Mouse (Mus musculus) midbrain, embryonic 16.5 days (tissue): Measurements from ENCODE around the gene Ppp1r21. TPM values are rescaled to one million over a fixed set of nuclear protein-coding genes. Genes with fewer than 3 reads are reported as not detected.

Source experiments
- ATAC-seq: fragments of 200-750 bp; cut with Nextera tagmentation; 2 replicates; pipeline ENCODE4 v1.8.0; 2017; ENCODE audit warnings: moderate TSS enrichment
- H3K27ac ChIP-seq: fragments of 300-500 bp; sonication (generic); 2 replicates; pipeline ENCODE4 v1.5.1; 2014; ENCODE audit warnings: mild to moderate bottlenecking, low read length, mixed read lengths
- H3K27me3 ChIP-seq: fragments of 300-500 bp; sonication (generic); 2 replicates; pipeline ENCODE4 v1.6.1; 2014; ENCODE audit warnings: low read depth, low read length, mixed read lengths; ENCODE audit not compliant: control insufficient read depth, insufficient read depth
- H3K36me3 ChIP-seq: fragments of 300-500 bp; sonication (generic); 2 replicates; pipeline ENCODE4 v1.6.1; 2014; ENCODE audit warnings: mild to moderate bottlenecking, low read length, moderate library complexity, mixed read lengths; ENCODE audit not compliant: control insufficient read depth, insufficient read depth
- H3K4me1 ChIP-seq: fragments of 300-500 bp; sonication (generic); 2 replicates; pipeline ENCODE4 v1.6.1; 2014; ENCODE audit warnings: mild to moderate bottlenecking, low read length, mixed read lengths; ENCODE audit not compliant: control insufficient read depth, insufficient read depth
- H3K4me2 ChIP-seq: fragments of 300-500 bp; sonication (generic); 2 replicates; pipeline ENCODE4 v1.6.1; 2014; ENCODE audit warnings: mild to moderate bottlenecking, low read length, mixed read lengths
- H3K4me3 ChIP-seq: fragments of 300-500 bp; sonication (generic); 2 replicates; pipeline ENCODE4 v1.5.1; 2014; ENCODE audit warnings: low read depth, mild to moderate bottlenecking, low read length, moderate library complexity, mixed read lengths
- H3K9ac ChIP-seq: fragments of 300-500 bp; sonication (generic); 2 replicates; pipeline ENCODE4 v1.6.1; 2014; ENCODE audit warnings: low read depth, low read length, mixed read lengths
- H3K9me3 ChIP-seq: fragments of 300-500 bp; sonication (generic); replicated peaks from 2 replicates; pipeline ENCODE4 v1.6.1; 2014; ENCODE audit warnings: mild to moderate bottlenecking, low read length, mixed read lengths; ENCODE audit not compliant: control insufficient read depth, poor library complexity, severe bottlenecking
- WGBS: fragments of 180-500 bp; shearing (Covaris S2); extraction: QIAGEN DNeasy Blood & Tissue Kit; methylation state at CpG from one replicate; pipeline ENCODE4 v1.1.7; 2014; 5-methylcytosine and 5-hydroxymethylcytosine counted together
- polyA plus RNA-seq: library from polyadenylated mRNA; unstranded; fragments of >200 nt; fragmentation: Nextera tagmentation; extraction: Ambion mirVana; gene quantifications from 2 replicates; pipeline ENCODE4 v1.2.1, GENCODE M21; 2015

Ppp1r21 gene
- polyA plus RNA-seq, 1 experiment from 2014 or later: 37.9 TPM

DNA sequence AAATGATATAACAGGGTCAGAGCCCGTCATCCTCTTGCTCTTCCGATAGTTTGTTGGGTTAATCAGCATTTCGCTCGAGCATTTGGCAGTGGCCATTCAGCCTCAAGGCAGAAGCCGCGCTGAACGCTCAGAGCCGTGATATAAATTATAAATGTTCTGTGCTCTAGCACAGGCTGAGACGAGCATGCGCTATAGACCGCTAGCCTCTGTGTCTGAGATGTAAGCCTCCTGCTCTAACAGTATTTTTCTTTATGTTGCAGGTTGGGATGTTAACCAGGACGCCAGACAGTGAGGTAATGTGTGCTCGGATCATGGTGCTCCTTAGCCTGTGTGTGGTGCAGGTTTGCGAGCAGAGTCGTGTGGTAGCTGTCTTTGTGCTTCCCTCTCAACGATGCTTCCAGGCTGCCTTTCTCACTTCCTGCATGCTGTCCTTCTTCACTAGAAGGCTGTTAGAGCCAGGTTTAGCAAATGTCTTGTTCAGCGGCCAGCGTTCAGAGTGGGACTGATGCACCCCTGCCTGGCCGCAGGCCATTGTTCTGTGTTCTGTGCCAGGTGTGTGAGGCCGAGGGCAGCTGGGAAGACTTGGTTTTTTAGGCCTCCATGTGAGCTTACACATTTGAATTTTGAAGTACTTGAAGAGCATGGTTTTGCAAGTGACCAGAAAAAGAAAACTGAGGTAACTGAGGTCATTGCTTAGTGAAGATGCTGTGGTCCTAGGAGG, 48.8 kb downstream of the Ppp1r21 start:
- no peaks in the 10 kb centered on the region for H3K27me3 ChIP-seq
- 78% methylated on average over 20 of the region's 20 CpGs for WGBS
- peaks cover 44% of the 10 kb centered on the region for H3K36me3 ChIP-seq
- H3K9ac ChIP-seq: 0 out of 2 replicates have a peak overlapping the region, but pooled peaks have one; percentile 20
- peak overlapping the region; percentile 76 for H3K27ac ChIP-seq
- H3K4me2 ChIP-seq: no peak overlapping the region
- no peak overlapping the region for H3K4me3 ChIP-seq
- peak; percentile 70 for ATAC-seq
- peaks cover 3% of the 10 kb centered on the region; the same call in 1 of the 2 replicates for H3K4me1 ChIP-seq
- no peaks in the 10 kb centered on the region for H3K9me3 ChIP-seq

DNA sequence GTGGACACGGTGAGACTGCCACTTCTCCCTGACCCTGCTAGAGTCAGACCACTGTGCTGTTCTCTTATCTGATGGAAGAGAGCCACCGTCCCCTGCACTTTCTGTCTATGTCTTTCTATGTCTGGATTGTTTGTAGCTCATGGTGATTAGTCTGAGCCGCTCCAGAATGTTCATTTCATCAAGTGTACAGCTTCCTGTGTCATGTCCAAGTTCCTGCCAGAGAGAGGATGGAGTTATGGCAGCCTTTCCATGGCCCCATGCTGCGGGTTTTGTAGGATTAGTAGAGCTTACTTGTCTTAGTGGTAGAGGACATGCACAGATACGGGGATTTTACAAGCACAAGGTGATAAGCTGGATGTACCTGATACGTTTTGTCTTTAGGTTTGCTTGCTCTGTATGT, 50.6 kb downstream of the Ppp1r21 start:
- H3K36me3 ChIP-seq: peaks cover 49% of the 10 kb centered on the region
- no peak overlapping the region for H3K4me3 ChIP-seq
- ATAC-seq: no peak
- H3K9me3 ChIP-seq: no peaks in the 10 kb centered on the region
- H3K27ac ChIP-seq: no peak overlapping the region
- H3K9ac ChIP-seq: no peak overlapping the region
- 88% methylated on average over 6 of the region's 6 CpGs for WGBS
- H3K27me3 ChIP-seq: no peaks in the 10 kb centered on the region
- H3K4me1 ChIP-seq: peaks cover 3% of the 10 kb centered on the region; the same call in 1 of the 2 replicates
- no peak overlapping the region for H3K4me2 ChIP-seq

DNA sequence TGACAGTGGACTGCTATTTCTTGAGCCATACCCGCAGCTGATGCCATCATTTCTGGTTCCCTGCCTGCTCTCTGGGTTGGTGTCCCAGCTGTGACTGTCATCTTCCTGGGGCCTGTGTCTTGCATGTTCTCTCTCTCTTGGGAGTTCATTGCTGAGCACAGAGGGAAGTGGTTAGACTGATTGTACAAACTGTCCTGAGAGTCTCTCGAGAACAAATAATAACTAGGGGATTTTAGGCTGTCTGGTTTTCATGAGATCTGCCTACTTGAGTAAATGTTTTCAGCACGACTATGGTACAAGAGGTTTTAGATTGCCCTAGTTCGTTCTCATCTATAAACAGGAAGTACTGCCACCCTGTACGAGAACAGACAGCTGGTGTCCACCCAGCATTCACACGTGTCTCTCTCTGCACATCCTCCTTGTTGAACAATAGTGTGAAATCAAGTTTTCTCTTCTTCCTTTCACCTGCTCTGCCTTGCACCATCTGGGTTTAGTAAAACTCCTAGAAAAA, 51.6 kb downstream of the Ppp1r21 start:
- Histone ChIP-seq H3K4me3 (no peak overlapping the region), H3K4me1 (peaks cover 3% of the 10 kb centered on the region; the same call in 1 of the 2 replicates), H3K27me3 (no peaks in the 10 kb centered on the region), H3K36me3 (peaks cover 45% of the 10 kb centered on the region), H3K9ac (no peak overlapping the region), H3K9me3 (no peaks in the 10 kb centered on the region), H3K27ac (no peak overlapping the region), H3K4me2 (no peak overlapping the region)
- no peak for ATAC-seq
- WGBS: 79% methylated on average over 6 of the region's 6 CpGs

DNA sequence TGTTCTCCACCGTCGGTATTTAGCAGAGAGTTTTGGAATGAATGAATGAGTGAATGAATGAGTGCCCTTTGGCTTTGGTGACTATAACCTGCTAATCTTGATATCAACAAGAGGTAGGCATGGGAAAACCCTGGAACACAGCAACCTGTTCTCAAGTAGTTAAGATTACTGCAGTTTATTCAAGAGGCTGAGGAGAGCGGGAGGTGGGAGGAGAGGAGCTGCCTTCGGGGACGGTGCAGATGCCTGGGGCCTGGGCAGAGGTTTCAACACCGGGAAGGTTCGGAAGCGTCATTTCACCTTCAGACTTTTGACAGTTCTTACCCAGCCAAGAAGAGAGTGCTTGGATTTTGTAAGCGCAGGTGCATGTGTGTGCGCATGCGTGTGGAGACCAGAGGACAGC, 53.1 kb downstream of the Ppp1r21 start:
- no peaks in the 10 kb centered on the region for H3K27me3 ChIP-seq
- no peak overlapping the region for H3K9ac ChIP-seq
- ATAC-seq: no peak
- no peak overlapping the region for H3K27ac ChIP-seq
- H3K4me2 ChIP-seq: no peak overlapping the region
- H3K36me3 ChIP-seq: peaks cover 39% of the 10 kb centered on the region
- 87% methylated on average over 11 of the region's 11 CpGs for WGBS
- H3K4me1 ChIP-seq: peaks cover 3% of the 10 kb centered on the region; the same call in 1 of the 2 replicates
- H3K9me3 ChIP-seq: no peaks in the 10 kb centered on the region
- no peak overlapping the region for H3K4me3 ChIP-seq

DNA sequence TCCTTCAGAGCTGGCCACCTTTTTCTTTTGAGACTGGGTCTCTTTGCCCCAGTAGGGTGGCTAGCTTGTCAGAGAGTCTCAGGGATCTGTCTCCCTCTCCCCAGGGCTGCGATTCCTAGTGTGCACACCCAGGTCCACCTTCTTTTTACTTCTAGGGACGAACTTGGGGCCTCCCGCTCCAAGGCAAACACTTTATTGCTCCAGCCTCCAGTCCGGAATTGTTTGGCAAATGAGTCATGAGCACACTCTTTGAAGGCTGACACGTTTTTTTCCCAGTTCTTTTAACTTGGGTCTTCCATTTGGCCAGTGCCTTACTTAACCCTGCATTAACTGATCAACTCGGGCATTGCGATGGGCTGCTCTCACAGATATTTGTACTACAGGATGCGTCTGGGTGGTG, 53.5 kb downstream of the Ppp1r21 start:
- Histone ChIP-seq H3K4me3 (no peak overlapping the region), H3K4me2 (no peak overlapping the region), H3K9ac (no peak overlapping the region), H3K27ac (no peak overlapping the region), H3K36me3 (peaks cover 39% of the 10 kb centered on the region), H3K27me3 (no peaks in the 10 kb centered on the region), H3K9me3 (no peaks in the 10 kb centered on the region), H3K4me1 (peaks cover 3% of the 10 kb centered on the region; the same call in 1 of the 2 replicates)
- ATAC-seq: no peak
- WGBS: 91% methylated on average over 8 of the region's 8 CpGs

DNA sequence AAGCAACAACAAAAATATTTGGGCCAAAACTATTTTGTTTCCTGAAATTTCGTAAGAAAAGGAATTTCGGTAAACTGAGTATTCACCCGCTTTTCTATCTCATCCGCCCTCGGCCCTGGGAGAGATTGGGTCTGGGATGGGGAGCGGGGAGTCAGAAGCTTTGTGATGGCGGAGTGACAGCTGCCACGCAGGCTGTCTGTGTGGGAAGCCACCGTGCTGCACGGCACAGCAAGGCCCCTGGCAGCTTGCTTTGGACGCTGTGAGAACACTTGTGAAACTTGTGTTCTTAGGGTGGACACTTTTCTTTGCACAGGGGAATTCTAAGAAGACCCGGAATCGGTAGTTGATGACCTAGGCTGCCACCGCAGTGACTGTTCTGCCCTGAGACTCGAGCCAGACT, 57.5 kb downstream of the Ppp1r21 start:
- Histone ChIP-seq H3K4me2 (no peak overlapping the region), H3K27ac (no peak overlapping the region), H3K4me1 (no peaks in the 10 kb centered on the region), H3K9ac (no peak overlapping the region), H3K9me3 (no peaks in the 10 kb centered on the region), H3K36me3 (peaks cover 26% of the 10 kb centered on the region), H3K27me3 (no peaks in the 10 kb centered on the region), H3K4me3 (no peak overlapping the region)
- 82% methylated on average over 15 of the region's 15 CpGs for WGBS
- ATAC-seq: no peak

DNA sequence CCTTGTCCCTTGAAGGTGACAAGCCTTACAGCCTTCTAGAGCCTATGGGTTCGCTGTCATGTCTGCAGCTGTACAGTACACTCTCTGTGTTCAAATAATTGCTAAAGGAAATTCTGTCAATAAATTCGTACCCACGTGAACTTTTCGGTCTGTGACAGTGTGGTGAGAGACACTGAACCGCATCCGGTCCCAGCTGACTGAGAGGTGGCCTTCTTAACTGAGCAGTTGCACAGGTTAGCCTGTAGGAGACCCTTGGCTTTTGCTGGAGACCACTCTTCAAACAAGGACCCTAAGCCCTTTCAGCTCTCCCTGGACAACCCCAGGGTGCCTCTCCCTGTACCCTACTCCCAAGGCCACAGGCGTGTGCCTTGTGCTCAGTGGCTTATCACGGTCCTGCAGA, 58.3 kb downstream of the Ppp1r21 start:
- Histone ChIP-seq H3K27ac (no peak overlapping the region), H3K9ac (no peak overlapping the region), H3K4me2 (no peak overlapping the region), H3K27me3 (no peaks in the 10 kb centered on the region), H3K4me3 (no peak overlapping the region), H3K9me3 (no peaks in the 10 kb centered on the region), H3K4me1 (no peaks in the 10 kb centered on the region), H3K36me3 (peaks cover 24% of the 10 kb centered on the region)
- WGBS: 95% methylated on average over 8 of the region's 8 CpGs
- ATAC-seq: no peak

DNA sequence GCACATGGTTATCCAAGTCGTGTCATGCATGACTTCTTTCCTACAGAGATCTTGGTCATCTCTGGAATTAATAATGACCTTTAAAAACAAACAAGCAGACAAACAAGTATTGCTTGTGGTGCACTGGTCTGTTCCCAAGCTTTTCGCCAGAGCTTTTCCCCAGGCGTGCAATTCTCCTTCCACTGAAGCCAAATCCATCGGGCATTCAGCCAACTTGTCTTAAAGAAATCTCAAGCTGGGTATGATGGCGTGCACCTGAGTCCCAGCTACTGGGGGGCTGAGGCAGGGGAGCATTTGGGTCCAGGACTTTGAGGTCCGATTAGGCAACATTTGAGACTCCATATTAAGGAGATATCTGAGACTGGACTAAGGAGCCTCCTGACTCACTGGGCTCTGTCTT, 60.3 kb downstream of the Ppp1r21 start:
- no peaks in the 10 kb centered on the region for H3K4me1 ChIP-seq
- no peaks in the 10 kb centered on the region for H3K27me3 ChIP-seq
- H3K4me3 ChIP-seq: no peak overlapping the region
- peaks cover 8% of the 10 kb centered on the region; the same call in 1 of the 2 replicates for H3K36me3 ChIP-seq
- H3K9me3 ChIP-seq: no peaks in the 10 kb centered on the region
- H3K27ac ChIP-seq: no peak overlapping the region
- H3K4me2 ChIP-seq: no peak overlapping the region
- H3K9ac ChIP-seq: no peak overlapping the region
- WGBS: 73% methylated on average over 6 of the region's 6 CpGs
- no peak for ATAC-seq

DNA sequence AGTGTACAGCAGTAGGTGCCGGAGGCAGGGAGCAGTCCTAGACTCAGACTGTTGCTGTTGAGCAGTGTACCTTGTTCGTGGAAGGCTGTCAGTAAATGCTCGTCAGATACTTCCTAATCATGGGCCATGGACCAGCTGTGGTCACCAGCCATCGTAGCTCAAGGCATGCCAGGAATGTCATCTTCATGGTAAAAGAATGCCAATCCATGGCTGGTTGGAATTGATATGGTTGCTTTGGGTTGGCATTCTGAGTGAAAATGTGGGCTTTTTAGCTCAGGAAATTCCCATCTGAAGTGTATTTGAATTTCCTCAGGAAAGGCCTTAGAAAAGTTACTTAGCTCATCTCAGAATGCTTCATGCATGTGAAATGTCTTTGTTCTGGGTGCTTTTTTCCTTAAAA, 65.2 kb downstream of the Ppp1r21 start:
- H3K4me1 ChIP-seq: peaks cover 9% of the 10 kb centered on the region
- no peaks in the 10 kb centered on the region for H3K27me3 ChIP-seq
- 91% methylated on average over 4 of the region's 4 CpGs for WGBS
- no peak overlapping the region for H3K4me2 ChIP-seq
- ATAC-seq: no peak
- no peak overlapping the region for H3K4me3 ChIP-seq
- no peak overlapping the region for H3K27ac ChIP-seq
- no peaks in the 10 kb centered on the region for H3K36me3 ChIP-seq
- H3K9me3 ChIP-seq: no peaks in the 10 kb centered on the region
- H3K9ac ChIP-seq: no peak overlapping the region
